Mouse (Mus musculus): ENCODE results near the gene Gm17349. TPM values are rescaled to one million over a fixed set of nuclear protein-coding genes. Genes with fewer than 3 reads are reported as not detected.

Gm17349 gene
- total RNA-seq, 2 experiments from 2014 or later, result 10.9 to 24.6 TPM

DNA sequence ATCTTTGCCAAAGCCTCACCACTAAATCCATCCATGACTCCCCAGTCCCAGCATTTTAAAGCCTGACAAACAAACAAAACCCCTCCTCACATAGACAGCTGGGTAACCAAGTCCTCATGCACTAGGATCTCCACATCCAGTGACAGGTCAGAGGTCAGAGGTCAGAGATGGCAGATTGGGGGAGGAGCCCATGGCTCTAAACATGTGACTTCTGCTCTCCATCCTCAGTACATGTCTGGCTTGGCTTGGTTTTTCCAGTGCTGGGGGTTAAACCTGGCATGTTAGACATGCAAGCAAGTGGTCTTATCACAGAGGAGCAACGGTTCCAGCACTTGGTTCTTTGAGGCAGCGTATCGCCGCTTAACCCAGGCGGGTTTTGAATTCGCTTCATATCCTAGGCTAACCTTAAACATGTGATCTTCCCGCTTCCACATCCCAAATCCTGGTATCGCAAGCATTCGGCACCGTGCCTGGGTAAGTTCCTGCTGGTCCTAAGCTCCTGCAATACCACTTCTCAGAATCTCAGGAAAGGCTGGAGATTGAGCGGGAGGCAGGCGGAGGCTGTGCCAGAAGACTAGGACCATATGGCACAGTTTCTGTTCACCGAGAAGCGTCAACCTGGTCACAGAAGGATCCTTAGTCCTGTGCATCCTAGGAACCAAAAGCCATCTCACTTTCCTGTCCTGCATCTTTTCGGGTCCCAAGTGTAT lies 44.0 kb downstream of the Gm17349 start:
- no peak for DNase-seq

DNA sequence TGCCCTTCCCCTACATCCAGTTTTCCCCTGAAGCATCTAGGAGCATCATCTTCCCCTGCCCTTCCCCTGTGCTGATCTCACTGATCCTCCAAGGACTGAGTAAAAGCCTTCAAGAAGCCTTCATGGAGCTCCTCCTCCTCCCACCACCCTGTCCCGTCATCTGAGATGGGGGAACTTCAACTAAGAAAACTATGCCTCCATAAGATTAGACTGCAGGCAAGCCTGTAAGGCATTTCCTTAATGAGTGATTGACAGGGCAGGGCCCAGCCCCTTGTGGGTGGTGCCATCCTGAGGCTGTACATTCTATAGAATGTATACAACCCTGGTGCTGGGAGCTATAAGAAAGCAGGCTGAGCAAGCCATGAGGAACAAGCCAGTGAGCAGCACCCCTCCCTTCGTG lies 46.9 kb downstream of the Gm17349 start:
- DNase-seq, result no peak

DNA sequence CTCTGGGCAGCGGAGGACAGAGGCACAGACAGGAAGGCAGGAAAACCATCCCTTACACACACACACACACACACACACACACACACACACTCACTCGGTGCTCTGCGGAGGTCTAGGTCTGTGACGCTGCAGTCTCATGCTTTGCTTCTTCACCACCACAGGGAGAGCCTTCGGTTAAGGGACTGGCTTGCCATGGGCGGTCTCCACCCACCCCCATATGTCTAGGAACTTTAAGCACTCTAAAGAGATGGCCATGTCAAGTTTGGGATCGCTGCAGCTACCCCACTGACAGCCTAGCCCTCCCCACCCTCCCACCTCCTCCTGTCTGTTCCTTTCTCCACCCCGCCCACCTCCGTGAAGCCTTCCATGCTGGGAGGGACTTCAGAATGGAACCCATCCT lies 49.3 kb downstream of the Gm17349 start:
- no peak for DNase-seq

DNA sequence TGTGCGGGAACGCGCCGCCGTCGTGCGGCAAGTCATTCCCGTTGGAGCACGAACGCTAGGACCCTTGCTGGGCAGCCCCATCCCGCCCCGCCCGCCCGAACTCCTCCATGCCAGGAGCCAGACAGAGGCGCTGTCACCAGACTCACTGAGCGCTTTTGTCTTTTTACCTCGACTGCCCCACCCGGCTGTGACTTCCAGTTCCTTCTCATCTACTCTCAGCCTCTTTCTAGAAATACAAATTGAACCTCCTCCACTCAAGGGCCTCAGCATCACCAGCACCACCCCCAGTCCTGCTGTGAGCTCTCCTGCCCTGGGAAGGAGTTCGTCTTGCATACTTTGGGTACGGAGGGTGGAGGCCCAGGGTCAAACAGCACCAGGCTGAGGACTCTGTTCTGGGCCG lies 51.4 kb downstream of the Gm17349 start:
- DNase-seq, result no peak

DNA sequence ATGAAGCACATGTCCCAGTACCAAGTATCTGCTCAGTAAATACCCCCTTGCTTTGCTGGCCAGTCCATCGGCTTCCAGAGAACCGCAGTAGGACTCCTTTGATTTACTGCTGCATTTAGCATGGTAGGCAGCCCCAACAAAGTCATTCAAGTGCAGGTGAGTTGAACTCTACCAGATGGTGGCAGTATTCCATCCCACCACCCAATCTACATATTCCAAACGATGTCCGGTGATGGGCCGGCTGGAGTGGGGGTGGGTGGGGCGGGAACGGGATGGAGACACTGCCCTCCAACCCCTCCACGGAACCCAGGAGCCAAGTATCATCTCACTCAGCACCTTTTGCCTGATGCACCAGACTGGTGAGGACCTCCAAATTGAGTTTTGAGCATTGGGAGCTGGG lies 52.0 kb downstream of the Gm17349 start:
- no peak for DNase-seq

Other genes with a start within 250 kb of the Gm17349 start
- gene Nckap5l, start 247.7 kb downstream of the Gm17349 start, total RNA-seq (2021), result 10 to 100 TPM; 19.8 to 34.0 TPM
- 1 to 10 TPM; 6.0 to 6.5 TPM for gene Bcdin3d, start 230.8 kb downstream of the Gm17349 start, total RNA-seq (2021)
- 10 to 100 TPM; 10.5 to 13.7 TPM for gene Faim2, start 177.3 kb downstream of the Gm17349 start, total RNA-seq (2021)
- 1 to 10 TPM in 1 of 2 experiments, under 1 TPM in 1; 0.33 to 1.4 TPM for gene Aqp2, start 126.4 kb downstream of the Gm17349 start, total RNA-seq (2021)
- gene Aqp5, start 114.7 kb downstream of the Gm17349 start, total RNA-seq (2021), result 1 to 10 TPM in 1 of 2 experiments, under 1 TPM in 1; 0.61 to 1.6 TPM
- gene Aqp6, start 104.1 kb downstream of the Gm17349 start, total RNA-seq (2021), result not detected
- 10 to 100 TPM; 32.1 TPM for gene Racgap1, start 53.8 kb downstream of the Gm17349 start, total RNA-seq (2021)
- 1 to 10 TPM in 1 of 2 experiments, under 1 TPM in 1; 0.75 to 1.5 TPM for gene Asic1, start 35.1 kb downstream of the Gm17349 start, total RNA-seq (2021)
- gene Smarcd1, start 3.4 kb downstream of the Gm17349 start, total RNA-seq (2021), result 10 to 100 TPM; 47.1 to 49.6 TPM
- gene Gpd1, start 12.0 kb upstream of the Gm17349 start, total RNA-seq (2021), result 1,000 to 10,000 TPM; 1,543 to 1,818 TPM
- 100 to 1,000 TPM; 178 to 185 TPM for gene Cox14, start 20.1 kb upstream of the Gm17349 start, total RNA-seq (2021)
- gene Cers5, start 67.4 kb upstream of the Gm17349 start, total RNA-seq (2021), result 10 to 100 TPM; 35.9 to 41.6 TPM
- gene Lima1, start 170.0 kb upstream of the Gm17349 start, total RNA-seq (2021), result 10 to 100 TPM; 37.7 to 39.7 TPM

All from adrenal gland, postnatal 10 days (tissue).